In the genomic region with DNA sequence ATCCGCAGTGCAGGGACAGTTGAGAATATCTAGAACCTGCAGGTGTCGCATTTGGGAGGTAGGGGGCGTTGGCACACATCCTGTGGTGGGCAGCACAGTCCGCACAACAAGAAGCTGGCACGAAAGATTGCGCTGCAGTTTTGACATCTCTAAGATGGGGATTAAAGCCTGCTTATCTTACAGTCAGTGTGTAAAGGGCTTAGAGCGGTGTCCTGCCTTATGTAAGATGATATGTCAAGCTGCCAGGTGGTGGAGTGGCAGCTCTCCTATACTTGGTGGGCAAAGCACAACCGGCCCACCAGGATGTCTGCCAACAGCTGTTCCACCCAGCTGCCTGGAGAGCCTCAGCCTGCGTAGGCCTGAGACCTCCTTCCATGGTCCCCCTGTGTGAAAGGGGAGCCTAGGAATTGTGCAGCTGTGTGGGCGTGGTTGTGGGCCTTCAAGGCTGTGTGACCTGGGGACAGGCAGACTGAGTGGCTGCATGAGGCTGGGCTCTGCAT, we compare ENCODE assay signal across 10 mouse cellular contexts. TPM values are rescaled to one million over a fixed set of nuclear protein-coding genes. Genes with fewer than 3 reads are reported as not detected.
DNase-seq lines count a peak whose midpoint lies in the region; ATAC-seq and TF ChIP-seq lines count a peak whose summit lies in the region.
"Had no signal": no experiment of that assay in that cellular context is flagged by ENCODE, and none has a peak within 500 bp of the region (broad histone marks: within the 10 kb centered on the region; RNA-seq: fewer than 3 reads in every experiment).

No protein-coding gene starts in this region.

- no peak overlapping the region for H3K9ac ChIP-seq in midbrain, postnatal 0 days (replicated peaks; ENCODE audit: low read length, poor library complexity, severe bottlenecking)
- H3K9ac ChIP-seq in midbrain, embryonic 15.5 days = no peak overlapping the region

- no peak overlapping the region for H3K27ac ChIP-seq in midbrain, postnatal 0 days (ENCODE audit: low read depth, low read length)
- no peak overlapping the region for H3K27ac ChIP-seq in midbrain, embryonic 15.5 days
- H3K27ac ChIP-seq: macrophage had no signal

- H3K4me2 ChIP-seq in midbrain, postnatal 0 days (ENCODE audit: low read depth, low read length, poor library complexity, severe bottlenecking) = no peak overlapping the region
- H3K4me2 ChIP-seq in midbrain, embryonic 15.5 days = no peak overlapping the region

- H3K9me3 ChIP-seq in midbrain, postnatal 0 days (ENCODE audit: low read length) = no peaks in the 10 kb centered on the region
- H3K9me3 ChIP-seq in midbrain, embryonic 15.5 days = no peaks in the 10 kb centered on the region

- ATAC-seq in midbrain, postnatal 0 days (ENCODE audit: low FRiP score) = 0 out of 2 replicates have a peak, but pooled peaks have one; percentile 31
- no peak for ATAC-seq in midbrain, embryonic 15.5 days (replicated peaks)

- 50% methylated on average over 10 of the region's 10 CpGs for WGBS in midbrain, postnatal 0 days
- 51% methylated on average over 10 of the region's 10 CpGs for WGBS in midbrain, embryonic 15.5 days

- H3K4me1 ChIP-seq in midbrain, postnatal 0 days (ENCODE audit: insufficient read depth, low read length) = no peaks in the 10 kb centered on the region
- H3K4me1 ChIP-seq in midbrain, embryonic 15.5 days = no peaks in the 10 kb centered on the region

- intact Hi-C loops in left cerebral cortex, postnatal 10 days (cut with DNase I) = no loop called here

- DNase-seq in gastrocnemius, postnatal 10 days = peak; percentile 53
- DNase-seq in gastrocnemius, adult 18-20 months (ENCODE audit: low spot score) = no peak
- DNase-seq in midbrain, postnatal 0 days (ENCODE audit: low spot score) = peak; percentile 21
- DNase-seq in liver = peak; percentile 16
- peak; percentile 39 for DNase-seq in thymus, postnatal 25 days
- no peak for DNase-seq in left cerebral cortex, adult 11 months (ENCODE audit: low spot score)
- DNase-seq in left cerebral cortex, postnatal 10 days (ENCODE audit: extremely low spot score in 1 of 2, low spot score in 2 of 2) = no peak
- DNase-seq: cerebellum, adult 11-12 months had no signal

- peak; percentile 41 for TF ChIP-seq CTCF in midbrain, postnatal 0 days (IDR thresholded peaks at IDR 0.05)

- H3K4me3 ChIP-seq in midbrain, postnatal 0 days (ENCODE audit: low read depth, low read length) = no peak overlapping the region
- H3K4me3 ChIP-seq in midbrain, embryonic 15.5 days = no peak overlapping the region

- no peaks in the 10 kb centered on the region for H3K36me3 ChIP-seq in midbrain, postnatal 0 days (ENCODE audit: insufficient read depth, low read length)
- no peaks in the 10 kb centered on the region for H3K36me3 ChIP-seq in midbrain, embryonic 15.5 days (replicated peaks)

- H3K27me3 ChIP-seq in midbrain, postnatal 0 days (ENCODE audit: insufficient read depth, low read length) = no peaks in the 10 kb centered on the region
- no peaks in the 10 kb centered on the region for H3K27me3 ChIP-seq in midbrain, embryonic 15.5 days (replicated peaks)

RNA-seq across cellular contexts. Expression of a gene that starts 11.3 kb away (rescaled TPM):
- 1 to 10 TPM in 1 of 2 experiments, under 1 TPM in 1; 0.56 to 1.4 TPM for total RNA-seq in gastrocnemius, postnatal 10 days (2021)
- total RNA-seq in gastrocnemius, adult 18-20 months (2021) = under 1 TPM in 1 of 2 experiments, not detected in 1; 0.62 TPM
- total RNA-seq in midbrain, postnatal 0 days (2014; rRNA removed) = 0.22 TPM in 1 of 2 replicates, not detected in the other
- polyA plus RNA-seq in midbrain, postnatal 0 days (2015; fragmentation: Nextera tagmentation; extraction: Ambion mirVana) = 2.0 and 2.8 TPM in 2 replicates
- polyA plus RNA-seq in midbrain, embryonic 15.5 days (2015; fragmentation: Nextera tagmentation; extraction: Ambion mirVana) = 2.2 and 2.4 TPM in 2 replicates
- 1 to 10 TPM; 1.5 to 2.3 TPM for total RNA-seq in left cerebral cortex, postnatal 10 days (2021)
- polyA plus RNA-seq: macrophage had no signal

RNA-seq across cellular contexts. Expression of a gene that starts 33.6 kb away (rescaled TPM):
- 10 to 100 TPM; 13.7 to 15.1 TPM for total RNA-seq in gastrocnemius, postnatal 10 days (2021)
- 1 to 10 TPM; 8.3 to 9.2 TPM for total RNA-seq in gastrocnemius, adult 18-20 months (2021)
- 24.6 and 28.3 TPM in 2 replicates for total RNA-seq in midbrain, postnatal 0 days (2014; rRNA removed)
- polyA plus RNA-seq in midbrain, postnatal 0 days (2015; fragmentation: Nextera tagmentation; extraction: Ambion mirVana) = 11.1 and 13.7 TPM in 2 replicates
- 19.6 and 21.1 TPM in 2 replicates for polyA plus RNA-seq in midbrain, embryonic 15.5 days (2015; fragmentation: Nextera tagmentation; extraction: Ambion mirVana)
- total RNA-seq in left cerebral cortex, postnatal 10 days (2021) = 10 to 100 TPM; 32.9 to 34.8 TPM

RNA-seq across cellular contexts. Expression of a gene that starts 34.4 kb away (rescaled TPM):
- total RNA-seq in gastrocnemius, postnatal 10 days (2021) = 10 to 100 TPM; 14.7 to 18.7 TPM
- total RNA-seq in gastrocnemius, adult 18-20 months (2021) = 10 to 100 TPM; 15.8 to 16.3 TPM
- 32.4 and 34.7 TPM in 2 replicates for total RNA-seq in midbrain, postnatal 0 days (2014; rRNA removed)
- 45.3 and 46.7 TPM in 2 replicates for polyA plus RNA-seq in midbrain, postnatal 0 days (2015; fragmentation: Nextera tagmentation; extraction: Ambion mirVana)
- polyA plus RNA-seq in midbrain, embryonic 15.5 days (2015; fragmentation: Nextera tagmentation; extraction: Ambion mirVana) = 52.9 and 53.4 TPM in 2 replicates
- total RNA-seq in left cerebral cortex, postnatal 10 days (2021) = 10 to 100 TPM; 34.9 to 35.5 TPM

RNA-seq across cellular contexts. Expression of a gene that starts 41.8 kb away (rescaled TPM):
- total RNA-seq in gastrocnemius, postnatal 10 days (2021) = 10 to 100 TPM; 80.1 to 90.3 TPM
- total RNA-seq in gastrocnemius, adult 18-20 months (2021) = 10 to 100 TPM; 39.3 to 42.4 TPM
- 160 and 223 TPM in 2 replicates for total RNA-seq in midbrain, postnatal 0 days (2014; rRNA removed)
- polyA plus RNA-seq in midbrain, postnatal 0 days (2015; fragmentation: Nextera tagmentation; extraction: Ambion mirVana) = 649 and 656 TPM in 2 replicates
- polyA plus RNA-seq in midbrain, embryonic 15.5 days (2015; fragmentation: Nextera tagmentation; extraction: Ambion mirVana) = 481 and 500 TPM in 2 replicates
- 100 to 1,000 TPM; 570 to 572 TPM for total RNA-seq in left cerebral cortex, postnatal 10 days (2021)

Comparison
In these comparisons a context has a peak if more than half of its experiments do, and no peak if none do; other contexts are left out.
1. DNase-seq: peak in gastrocnemius, postnatal 10 days (single experiment), midbrain, postnatal 0 days (single experiment), liver (single experiment) and thymus, postnatal 25 days (single experiment); none in gastrocnemius, adult 18-20 months (single experiment), left cerebral cortex, adult 11 months (single experiment) and left cerebral cortex, postnatal 10 days (0 of 2).